Mouse (Mus musculus): ENCODE measurements around the gene Msi2. TPM values are rescaled to one million over a fixed set of nuclear protein-coding genes. Genes with fewer than 3 reads are reported as not detected.

Gene Msi2
- total RNA-seq, 2 experiments from 2014 or later: 119 to 127 TPM

DNA sequence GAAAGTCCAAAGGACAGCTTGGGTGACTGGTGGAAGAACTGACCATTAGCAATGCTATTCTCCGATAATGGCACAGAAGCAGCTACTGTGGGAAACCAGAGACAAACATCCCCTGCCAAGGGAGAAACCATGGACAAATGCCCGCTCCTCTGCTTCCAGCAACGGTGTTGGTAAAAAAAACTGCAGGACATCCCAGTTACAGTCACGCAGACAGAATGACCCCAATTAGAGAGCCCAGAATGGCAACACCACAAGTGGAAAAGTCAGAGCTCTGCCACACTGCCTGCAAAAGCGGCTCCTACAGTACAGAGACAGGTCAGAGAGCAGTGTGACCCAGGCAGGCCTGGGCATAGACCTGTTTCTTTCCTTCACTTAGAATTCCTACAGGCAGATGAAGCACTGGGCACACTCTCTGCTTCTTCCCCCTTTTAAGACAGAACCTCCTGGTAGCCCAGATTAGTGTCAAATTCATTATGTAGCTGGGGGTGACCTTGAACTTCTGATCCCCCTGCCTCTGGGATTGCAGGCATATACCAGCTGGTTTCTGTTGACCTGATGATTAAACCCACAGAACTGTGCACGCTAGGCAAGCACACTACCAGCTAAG lies 79.3 kb downstream of the Msi2 start:
- no peak for DNase-seq (ENCODE audit: low spot score in 2 of 2)

DNA sequence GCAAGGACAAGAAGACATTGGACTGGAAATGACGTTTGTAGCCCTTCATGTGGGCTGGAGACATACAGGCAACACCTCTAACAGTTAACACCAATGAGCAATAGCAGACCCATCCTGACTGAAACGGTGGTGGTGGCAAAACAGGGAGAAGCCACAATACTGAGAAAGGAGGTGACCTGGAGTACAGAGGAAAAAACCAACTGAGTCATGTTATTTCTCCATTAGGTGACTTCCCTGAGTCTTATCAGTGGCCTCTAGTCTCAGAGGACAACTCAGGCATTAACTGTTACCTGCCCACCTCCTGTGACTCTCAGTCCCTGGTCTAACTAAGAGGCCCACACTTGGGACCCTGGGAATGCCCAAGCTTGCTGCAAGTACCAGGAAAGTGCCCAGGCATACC lies 80.1 kb downstream of the Msi2 start:
- DNase-seq (ENCODE audit: low spot score in 2 of 2): no peak

DNA sequence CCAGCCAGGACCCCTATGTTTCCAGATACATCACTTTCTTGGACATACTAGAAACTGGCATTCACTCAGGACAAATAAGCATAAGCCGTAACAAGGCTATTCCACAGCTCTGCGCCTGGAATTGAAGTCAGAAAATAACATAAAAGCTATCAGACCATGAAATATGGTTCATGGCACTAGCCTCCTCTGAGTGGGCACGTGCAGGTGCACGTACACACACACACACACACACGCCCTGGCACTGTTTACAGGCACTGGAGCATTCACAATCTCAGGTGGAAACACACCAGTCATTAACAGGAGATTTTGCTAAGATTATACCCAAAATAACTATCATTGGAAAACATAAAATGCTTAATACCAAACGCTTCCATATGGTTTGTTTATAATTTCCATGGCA lies 81.4 kb downstream of the Msi2 start:
- no peak for DNase-seq (ENCODE audit: low spot score in 2 of 2)

DNA sequence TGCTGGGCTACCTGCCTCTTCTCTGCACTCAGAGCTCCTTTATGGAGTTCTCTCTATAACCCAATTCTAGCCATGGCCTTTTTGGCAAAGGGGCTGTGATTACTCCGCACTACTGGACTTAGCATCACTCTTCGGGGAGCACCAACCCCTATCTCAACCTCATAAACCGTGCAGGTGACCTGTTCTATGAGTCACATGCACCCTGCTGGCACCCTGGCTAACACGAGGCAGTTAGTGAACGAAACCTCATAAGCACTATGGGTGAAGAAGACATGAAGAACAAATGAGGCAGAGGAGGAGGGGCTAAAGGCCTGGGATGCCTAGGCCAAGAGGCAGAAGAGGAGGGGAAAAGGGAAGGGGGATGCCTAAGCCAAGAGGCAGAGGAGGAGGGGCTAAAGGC lies 82.0 kb downstream of the Msi2 start:
- no peak for DNase-seq (ENCODE audit: low spot score in 2 of 2)

DNA sequence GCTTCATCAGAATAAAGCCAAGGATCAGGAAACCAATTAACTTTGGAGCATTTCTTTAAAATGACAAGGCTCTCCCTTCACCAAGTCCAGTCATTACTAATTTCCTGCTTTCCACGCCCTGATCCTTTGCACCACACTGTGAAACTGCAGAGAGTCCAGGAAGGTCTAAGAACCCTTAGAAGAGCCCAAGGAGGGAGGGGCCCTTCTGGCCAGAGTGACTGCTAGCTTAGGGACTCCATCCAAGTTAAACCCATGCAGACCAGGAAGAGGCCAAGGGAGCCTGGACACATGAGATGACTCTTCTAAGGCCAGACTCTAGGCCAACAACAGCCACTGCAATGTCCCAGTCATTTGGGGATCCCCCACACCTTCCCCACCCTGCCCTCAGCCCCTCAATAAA lies 83.7 kb downstream of the Msi2 start:
- no peak for DNase-seq (ENCODE audit: low spot score in 2 of 2)

DNA sequence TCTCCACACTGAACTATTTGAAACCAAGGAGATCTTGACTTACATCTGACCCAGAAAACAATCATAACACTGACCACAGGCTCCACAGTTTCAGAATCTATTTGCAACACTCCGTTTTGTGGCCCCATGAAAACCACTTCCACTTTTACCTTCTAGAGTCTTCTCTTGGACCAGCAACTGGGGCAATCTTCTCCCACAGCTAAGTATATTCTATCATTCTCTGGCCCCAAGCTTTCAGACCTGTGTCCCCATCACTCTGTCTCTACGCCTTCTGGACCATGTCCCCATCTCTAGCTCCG lies 86.4 kb downstream of the Msi2 start:
- DNase-seq (ENCODE audit: low spot score in 2 of 2): no peak

DNA sequence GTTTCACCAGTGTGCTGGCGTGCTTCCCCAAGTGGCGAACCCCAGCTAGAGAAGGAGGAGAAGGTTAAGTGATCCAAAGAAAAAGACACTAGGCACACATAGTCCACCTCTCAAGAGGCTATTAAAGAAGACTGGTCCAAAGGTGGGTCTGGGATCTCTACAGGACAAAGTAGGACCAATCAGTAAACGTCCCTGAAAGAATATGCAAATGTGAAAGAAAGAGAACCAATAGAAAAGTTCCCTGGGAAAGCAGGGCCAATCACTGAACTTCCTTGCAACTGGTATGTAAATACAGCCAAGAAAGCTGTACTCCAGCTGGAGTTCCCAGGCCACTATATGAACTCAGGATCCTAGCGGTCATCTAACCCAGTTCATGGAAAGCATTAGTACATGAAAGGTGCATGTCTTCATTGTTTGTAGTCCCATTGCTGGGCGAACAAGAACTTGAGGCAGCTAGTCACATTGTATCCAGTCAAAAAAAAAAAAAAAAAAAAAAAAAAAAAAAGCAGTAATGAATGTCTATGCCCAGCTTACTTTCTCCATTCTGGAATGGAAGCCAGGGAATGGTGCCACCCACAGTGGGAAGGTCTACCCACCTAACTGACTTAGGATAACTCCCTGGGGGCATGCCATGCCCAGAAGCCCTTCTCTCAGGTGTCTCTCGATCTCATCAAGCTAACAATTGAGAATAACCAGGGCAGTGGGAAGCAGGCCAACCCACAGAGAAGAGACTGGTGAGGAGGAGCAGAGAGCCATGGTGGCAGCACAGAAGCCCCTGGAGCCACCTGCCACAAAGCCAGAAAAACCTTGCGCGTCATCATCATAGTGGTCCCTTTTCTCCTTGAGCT lies 87.0 kb downstream of the Msi2 start:
- no peak for DNase-seq (ENCODE audit: low spot score in 2 of 2)

DNA sequence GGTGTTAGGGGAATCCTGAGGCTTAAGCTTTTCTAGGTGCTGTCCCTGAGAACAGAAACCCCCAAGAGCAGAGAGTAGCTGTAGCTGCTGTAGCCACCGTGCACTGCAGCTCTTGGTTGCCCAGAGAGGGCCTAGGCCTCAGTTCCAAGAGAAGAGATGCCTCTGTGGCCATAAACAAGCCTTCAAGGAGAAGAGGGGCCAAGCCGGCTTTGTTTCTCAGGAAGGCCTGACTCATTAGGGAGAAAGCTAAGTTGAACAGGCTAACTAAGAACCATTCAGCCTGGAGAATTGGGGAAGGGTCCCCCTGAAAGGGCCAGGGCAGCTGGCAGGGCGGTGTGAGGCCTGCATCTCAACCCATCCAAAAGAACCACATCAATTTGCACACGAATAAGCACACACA lies 88.7 kb downstream of the Msi2 start:
- no peak for DNase-seq (ENCODE audit: low spot score in 2 of 2)

DNA sequence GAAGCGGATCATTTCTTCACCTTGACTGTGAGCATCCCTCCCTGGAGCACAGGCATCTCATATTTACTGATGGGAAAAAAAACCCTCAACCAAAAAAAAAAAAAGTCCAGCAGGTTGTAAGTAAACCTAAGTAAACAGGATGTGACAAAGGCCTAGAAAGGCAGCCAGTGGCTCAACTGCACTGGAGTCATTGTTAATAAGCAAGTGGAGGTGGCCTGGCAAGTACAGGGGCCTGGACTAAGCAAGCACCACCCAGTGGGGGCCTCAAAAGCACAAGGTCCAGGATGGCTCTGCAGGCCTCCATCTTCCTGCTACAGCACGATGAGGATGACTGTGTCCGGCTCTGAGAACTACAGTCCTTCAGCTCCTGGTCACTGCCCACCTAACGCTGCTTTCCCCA lies 89.1 kb downstream of the Msi2 start:
- no peak for DNase-seq (ENCODE audit: low spot score in 2 of 2)

DNA sequence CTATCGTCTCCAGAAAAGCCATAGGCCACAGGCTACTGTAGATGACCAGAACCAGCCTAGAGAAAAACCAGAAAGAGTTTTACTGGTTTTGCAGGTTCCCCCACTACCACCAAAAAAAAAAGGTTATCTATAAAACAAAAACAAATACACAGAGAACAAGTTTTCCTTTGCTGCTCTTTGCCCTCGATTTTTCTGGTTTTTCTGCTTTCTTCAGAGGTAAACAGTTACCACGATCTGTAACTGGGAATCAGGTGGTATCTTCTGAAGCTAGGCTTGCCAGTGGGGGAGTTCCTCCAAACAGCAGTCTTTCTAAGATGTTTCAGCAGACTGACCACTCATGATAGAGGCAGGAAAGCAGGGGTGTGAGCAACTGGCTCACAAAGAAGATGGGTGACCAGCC lies 89.6 kb downstream of the Msi2 start:
- no peak for DNase-seq (ENCODE audit: low spot score in 2 of 2)

DNA sequence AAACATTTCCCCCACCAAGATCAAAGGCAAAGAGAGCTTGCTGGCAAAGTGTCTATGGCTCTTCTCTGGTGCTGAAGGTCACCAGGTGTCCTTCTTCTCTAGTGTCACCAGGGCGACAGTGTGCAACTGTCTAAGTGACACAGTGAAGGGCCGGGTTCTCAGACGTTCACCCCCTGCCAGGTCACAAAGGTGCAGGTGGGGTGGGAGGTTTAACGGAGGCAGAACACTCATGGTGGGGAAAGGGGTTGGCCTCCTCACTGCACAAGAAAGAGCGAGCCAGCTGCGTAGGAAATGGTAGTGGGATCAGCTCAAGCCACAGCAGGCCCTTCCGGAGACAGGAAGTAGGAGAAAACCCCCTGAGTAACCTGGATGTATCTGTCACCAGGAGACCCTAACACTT lies 91.0 kb downstream of the Msi2 start:
- no peak for DNase-seq (ENCODE audit: low spot score in 2 of 2)

DNA sequence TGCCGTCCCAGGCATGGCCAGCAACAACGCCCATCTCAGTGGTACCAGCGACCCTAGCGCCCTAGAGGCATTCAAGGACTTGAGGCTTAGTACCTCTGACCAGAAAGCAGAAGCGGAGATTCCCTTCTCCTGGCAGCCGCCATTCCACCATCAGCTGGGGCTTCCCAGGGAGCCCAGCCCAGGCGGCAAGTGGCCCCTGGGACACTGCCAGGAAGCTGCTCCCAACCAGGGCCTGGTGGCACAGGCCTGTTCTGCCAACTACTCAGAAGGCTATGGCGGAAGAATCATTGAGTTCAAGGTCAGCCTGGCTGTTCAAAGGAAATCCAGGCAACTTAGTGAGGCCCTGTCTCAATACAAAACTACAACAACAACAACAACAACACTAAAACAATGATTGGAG lies 91.7 kb downstream of the Msi2 start:
- no peak for DNase-seq (ENCODE audit: low spot score in 2 of 2)

DNA sequence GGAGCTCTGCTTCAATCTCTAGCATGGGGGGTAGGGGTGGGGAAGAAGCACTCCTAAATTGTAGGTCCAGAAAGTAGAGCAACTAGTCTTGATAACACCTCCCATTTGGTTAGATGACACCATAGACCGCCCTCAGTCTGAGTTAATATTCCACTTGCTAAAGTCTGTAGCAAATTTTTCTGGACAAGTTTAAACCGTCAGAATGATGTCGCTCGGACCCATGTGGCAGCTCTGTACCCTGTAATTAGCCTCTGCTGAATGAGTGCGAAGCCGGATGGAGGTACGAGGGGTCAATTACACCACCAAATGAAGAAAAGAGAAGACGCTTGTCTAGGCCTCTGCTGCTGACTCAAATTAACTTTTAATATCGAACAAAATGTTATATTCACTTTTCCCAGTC lies 92.3 kb downstream of the Msi2 start:
- no peak for DNase-seq (ENCODE audit: low spot score in 2 of 2)

DNA sequence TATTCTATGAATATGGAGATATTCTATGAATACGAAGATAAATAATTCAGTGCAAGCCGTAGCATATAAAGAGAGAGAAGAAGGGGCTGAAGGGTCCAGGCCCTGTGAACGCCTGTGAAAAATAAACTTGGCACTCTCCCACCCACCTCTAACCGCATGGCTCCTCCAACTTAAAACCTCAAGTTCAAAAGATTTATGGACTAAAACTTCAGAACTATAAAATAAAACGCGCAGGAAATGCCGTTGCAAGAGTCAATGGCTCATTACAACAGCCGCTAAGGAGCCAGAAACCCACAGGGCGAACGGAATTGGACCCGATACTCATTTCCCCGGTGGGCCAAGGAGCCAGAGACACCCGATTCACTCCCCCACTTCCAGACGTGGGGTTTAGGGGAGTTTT lies 93.2 kb downstream of the Msi2 start:
- no peak for DNase-seq (ENCODE audit: low spot score in 2 of 2)

DNA sequence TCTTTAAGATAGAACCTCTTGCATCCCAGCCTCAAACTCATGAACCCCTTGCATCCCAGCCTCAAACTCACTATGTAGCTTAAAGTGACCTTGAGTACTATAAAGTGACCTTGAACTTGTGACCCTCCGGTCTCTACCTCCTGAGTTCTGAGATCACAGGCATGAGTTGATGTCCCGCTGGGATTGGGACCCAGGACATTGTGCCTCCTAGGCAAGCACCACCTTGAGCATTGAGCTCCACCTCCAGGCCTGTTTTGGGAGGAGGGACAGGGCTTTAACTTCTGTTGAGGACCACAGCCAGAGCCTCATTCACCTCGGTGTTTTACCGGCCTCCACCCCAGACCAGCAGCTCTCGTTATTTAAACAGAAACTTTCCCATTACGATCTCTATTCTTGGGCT lies 93.7 kb downstream of the Msi2 start:
- no peak for DNase-seq (ENCODE audit: low spot score in 2 of 2)

DNA sequence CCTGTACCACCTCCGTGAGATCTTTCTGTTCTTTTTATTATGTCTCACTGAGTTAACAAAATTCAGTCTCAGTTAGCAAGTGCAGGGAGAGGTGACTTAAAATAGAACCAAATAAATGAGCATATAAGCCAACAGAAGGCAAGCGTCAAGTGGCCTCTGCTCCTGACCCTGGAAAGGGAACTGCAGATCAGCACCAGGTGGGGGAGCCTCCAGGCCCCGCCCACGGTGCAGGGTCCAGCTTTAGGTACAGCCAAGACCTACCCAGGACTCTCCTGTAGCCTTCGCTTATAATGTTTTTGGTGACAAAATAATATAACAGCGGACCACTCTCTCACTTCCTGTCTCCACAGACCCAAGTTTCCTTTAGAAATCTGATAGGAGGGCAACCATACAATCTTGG lies 94.6 kb downstream of the Msi2 start:
- DNase-seq (ENCODE audit: low spot score in 2 of 2): no peak

DNA sequence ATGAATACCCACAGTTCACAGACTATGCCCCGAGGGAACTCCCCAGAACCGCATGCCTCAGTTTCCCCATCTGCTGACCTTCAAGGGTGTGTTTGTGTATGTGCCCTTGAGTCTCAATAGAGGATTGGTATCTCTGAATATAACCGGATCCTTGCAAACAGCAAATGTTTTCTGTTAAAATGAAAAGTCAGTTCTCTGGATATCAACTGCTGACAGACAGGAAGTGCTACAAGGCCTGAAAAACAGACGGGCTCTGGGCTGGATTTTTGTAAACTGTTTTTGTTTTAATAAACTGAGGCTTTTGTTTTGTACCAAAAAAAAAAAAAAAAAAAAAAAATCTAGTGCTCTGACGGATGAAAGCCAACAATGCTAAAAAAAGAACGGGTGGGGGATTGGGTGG lies 95.8 kb downstream of the Msi2 start:
- DNase-seq (ENCODE audit: low spot score in 2 of 2): no peak

DNA sequence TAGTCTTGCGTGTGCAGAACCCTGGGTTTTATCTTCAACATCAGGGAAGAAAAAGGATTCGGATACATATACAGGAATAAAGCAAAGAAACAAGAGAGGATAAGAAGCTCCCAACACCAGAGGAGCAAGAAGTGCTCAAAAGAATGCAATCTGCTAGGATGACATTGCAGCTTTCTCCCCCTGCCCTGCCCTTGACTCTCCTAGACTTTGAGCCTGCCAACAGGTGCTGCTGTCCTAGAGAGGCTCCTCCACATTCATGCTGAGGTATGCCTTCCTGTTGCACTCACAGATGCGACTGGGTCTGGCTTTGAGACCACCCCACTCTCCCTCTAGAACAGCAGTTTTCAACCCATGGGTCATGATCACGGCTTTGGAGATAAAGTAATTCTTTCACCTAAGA lies 96.5 kb downstream of the Msi2 start:
- no peak for DNase-seq (ENCODE audit: low spot score in 2 of 2)

DNA sequence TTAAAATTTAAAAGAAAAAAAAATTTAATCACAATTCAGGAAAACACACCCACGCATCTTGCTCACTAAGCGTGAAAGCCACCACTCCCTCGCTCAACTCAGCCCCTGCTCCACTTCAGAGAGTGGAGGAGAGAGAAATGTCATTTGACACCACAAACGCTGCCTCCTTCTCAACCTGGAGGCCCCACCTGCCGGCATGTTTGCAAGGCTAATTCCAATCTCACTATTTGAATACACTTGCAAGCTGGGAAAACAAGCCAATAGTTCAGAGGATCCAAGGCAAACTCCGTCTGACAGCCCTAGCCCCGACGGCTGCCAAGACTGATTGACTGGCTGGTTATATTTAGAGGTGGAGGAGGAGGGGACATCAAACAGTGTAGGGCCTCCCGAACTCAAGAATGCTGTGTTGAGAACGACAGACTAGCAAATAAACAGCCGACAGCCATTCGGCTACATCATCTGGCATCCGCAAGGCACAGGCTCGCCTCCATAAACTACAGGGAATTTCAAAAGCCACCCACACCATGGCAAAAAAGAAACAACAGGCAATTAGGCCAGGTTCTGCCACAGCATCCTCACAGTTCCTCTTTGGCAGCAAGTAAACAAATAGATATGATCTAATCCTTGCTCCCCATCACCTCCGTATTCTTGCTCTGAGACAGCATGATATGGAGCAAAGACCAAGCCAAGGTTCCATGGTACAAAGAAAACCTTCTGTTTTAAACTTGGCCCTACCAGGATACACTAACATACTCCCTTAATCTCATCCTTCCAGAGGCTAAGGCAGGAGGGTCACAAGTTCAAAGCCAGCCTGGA lies 97.9 kb downstream of the Msi2 start:
- peak; percentile 45 to 48 for DNase-seq (ENCODE audit: low spot score in 2 of 2)

DNA sequence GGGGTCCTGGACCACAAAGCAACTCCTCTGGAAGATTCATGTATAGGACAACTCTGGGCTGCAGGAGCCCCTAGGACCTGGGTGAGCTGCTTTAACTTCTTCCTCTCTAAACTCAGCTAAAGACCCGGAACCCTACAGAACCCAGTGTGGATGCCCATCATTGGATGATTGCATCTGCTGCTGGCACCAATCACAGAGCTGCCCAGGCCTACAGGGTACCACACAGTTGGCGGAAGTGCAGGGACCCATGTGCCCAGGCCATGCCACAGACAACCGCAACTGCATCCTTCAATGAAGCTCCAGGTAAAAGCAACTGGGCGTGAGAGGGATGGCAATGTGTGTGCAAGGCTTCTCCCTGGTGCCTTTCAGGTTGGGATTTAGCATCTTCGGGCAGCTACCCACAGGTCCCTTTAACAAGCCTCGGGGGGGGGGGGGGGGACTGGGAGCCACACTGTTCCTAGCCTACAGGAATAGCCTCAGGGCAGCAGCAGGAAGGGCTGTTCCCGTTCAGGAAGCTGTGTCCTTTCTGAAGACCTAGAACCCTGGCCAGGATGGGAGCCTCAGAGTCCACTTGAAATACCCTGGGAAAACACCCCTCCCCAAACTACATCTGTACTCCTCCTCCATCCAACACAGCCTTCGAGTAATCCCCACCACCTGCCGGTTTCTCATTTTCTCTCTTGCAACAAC lies 98.7 kb downstream of the Msi2 start:
- DNase-seq (ENCODE audit: low spot score in 2 of 2): no peak

DNA sequence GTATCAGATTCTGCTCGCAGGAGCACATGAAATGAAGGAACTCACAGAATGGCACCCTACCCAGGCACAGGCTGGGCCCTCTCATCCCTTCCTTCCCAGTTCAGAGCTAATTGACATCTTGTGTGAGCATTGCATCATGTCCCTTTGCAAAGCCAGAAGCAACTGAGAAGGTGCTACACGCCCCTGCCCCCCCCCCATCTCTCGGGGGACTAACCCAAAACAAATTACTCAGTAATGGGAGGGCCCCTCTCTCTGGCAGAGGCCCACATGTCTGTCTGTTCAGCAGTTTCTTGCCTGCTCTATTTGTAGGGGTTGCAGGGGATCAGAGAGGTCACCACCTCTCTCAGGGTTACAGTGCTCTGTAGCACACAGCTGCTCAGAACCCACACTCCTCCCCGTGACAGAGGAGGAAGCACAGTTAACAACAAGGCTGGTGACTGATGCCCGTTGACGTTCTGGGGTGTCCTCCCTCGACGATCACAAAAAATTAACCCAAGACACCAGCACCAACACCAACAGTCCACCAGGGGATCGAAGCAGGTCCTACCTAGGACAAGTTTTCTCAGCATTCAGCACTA lies 99.5 kb downstream of the Msi2 start:
- no peak for DNase-seq (ENCODE audit: low spot score in 2 of 2)

Measured in left cerebral cortex, adult 18-20 months (tissue).